Mouse (Mus musculus): ENCODE data around the gene Hmcn2.

Hmcn2 gene

DNA sequence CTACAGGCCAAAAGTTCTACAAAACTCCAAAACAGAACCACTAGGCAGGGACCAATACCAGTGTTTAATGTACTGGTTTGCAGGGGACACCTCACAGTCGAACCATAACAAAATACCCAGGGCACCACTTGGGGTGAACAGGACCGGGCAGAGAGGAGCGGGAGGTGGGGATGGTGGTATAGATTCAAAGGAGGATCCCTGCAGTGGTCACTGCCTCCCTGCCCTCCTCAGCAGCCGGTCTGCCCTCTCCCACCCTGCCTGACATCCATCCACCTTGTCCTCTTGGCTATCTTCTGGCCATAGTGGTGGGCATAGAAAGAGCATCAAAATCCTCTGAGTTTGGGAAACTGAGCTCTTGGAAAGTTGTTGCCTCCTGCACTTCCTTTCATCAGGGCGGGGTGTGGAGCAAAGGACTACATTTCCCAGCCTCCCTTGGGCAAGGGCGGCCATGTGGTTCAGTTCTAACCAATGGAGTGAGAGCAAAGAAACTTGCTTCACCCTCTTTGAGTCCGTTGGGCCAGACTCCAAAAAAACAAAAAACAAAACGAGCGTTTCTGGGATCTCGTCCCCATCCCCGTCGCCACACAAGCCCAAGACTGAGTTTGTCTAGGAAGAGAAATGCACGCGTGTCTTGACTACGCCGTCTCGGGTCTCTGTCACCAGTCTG is 16.5 kb upstream of the Hmcn2 start:
- TF ChIP-seq GATA4 (IDR thresholded peaks at IDR 0.05; ENCODE audit: insufficient replicate concordance, low read length), result no peak

- no peak for TF ChIP-seq GATA4 (IDR thresholded peaks at IDR 0.05; ENCODE audit: insufficient replicate concordance, low read length)
Observed at GRCm38 (mm10) chr2:31298814-31299213, 15.4 kb upstream of the Hmcn2 start.

DNA sequence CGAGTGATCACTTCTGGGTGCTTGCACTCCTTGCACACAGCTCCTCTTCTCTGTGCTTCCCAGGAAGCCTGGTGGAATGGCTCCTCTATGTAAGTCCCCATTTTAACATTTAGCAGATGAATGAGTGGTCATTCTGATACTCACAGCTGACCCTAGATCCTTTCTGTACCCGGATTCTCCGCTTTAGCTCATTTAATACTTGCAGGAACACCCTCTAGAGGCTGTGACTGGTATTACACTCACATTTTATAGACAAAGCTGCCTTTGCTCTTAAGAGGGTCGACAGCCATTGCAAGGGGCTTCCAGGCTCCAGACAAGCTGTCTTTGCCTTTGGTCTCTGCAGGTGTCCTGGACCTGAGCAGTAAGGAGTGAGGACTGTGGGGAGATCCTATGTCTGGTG is 14.9 kb upstream of the Hmcn2 start:
- no peak for TF ChIP-seq GATA4 (IDR thresholded peaks at IDR 0.05; ENCODE audit: insufficient replicate concordance, low read length)

GRCm38 (mm10) chr2:31299996-31300395 is 14.2 kb upstream of the Hmcn2 start:
- TF ChIP-seq GATA4 (IDR thresholded peaks at IDR 0.05; ENCODE audit: insufficient replicate concordance, low read length), result no peak

DNA sequence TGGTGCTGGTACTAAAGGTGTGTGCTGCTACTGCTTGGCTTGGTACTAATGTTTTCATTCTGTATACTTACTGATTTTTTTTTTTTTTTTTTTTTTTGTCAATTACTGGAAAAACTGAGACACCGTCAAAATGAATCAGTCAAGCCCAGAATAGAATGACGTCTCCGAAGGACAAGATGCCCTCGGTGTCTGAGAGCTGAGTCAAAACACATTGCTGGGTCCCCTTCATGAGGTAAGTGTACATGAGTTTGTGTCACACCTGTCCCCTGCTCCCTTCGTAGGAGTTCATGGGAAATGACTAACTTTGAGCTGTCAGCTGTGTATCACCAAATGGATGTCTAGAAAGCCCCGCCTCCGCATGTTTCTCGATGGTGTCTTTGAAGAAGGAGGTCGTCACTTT is 11.0 kb upstream of the Hmcn2 start:
- no peak for TF ChIP-seq GATA4 (IDR thresholded peaks at IDR 0.05; ENCODE audit: insufficient replicate concordance, low read length)

- no peak for TF ChIP-seq GATA4 (IDR thresholded peaks at IDR 0.05; ENCODE audit: insufficient replicate concordance, low read length)
Observed at GRCm38 (mm10) chr2:31304191-31304590, 10.0 kb upstream of the Hmcn2 start.

DNA sequence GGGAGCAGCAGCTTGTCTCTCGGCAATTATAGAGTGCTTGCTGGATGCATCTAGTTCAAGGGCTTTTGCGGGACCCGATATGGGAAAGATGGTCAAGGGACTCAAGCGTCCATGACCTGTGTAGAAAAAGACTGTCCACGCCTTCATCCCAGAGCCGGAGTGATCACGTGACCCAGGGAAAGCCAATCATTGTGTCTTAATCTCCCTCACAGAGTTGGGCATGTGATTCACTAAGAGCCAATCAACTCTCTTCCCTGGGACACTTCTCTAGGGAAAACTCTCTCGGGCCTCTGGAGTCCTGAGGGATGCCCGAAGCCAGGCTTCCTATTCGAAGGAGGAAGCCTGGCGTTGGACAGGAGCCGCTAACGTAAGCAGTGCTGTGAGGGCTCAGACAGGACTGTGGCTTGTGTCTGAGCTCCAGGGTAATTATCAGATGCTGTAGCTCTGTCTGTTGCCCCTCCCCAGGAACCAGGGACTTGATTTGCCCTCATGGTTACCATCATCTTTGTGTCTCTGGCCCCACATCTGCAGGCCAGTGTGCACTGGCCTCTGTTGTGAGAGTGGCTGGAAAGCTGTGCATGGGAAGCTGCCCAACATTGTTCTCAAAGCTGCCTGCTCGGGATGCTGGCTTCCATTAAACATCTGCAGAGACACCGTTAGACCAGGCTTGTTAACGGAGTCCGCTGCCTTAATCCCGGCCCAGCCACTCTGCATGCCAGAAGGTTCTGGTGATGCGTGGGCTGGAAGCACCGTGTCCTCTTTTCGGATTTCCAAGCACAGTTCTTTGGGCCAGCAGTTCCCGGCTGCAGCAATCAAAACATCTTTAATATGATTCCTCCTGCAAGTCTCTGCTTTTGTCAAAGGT is 9.2 kb upstream of the Hmcn2 start:
- TF ChIP-seq GATA4 (IDR thresholded peaks at IDR 0.05; ENCODE audit: insufficient replicate concordance, low read length), result no peak

DNA sequence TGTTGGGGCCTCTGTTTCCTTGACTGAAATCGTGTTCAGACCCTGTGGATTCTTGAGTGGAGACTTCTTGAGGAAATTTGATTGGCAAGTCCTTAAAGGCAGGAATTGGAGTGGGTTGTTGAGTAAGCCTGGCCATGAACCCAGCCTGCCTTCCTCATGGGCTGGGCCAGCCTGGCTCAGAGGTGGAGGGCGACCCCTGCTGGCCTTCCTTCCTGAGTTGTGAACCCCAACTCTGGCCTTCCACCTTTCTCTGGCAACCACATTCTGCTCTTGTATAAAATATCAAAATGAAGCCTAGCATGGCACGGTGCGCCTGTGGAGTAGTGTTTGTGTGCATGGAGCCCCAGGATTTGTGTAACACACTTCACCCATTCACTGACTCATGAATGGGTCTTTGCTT is 8.5 kb upstream of the Hmcn2 start:
- TF ChIP-seq GATA4 (IDR thresholded peaks at IDR 0.05; ENCODE audit: insufficient replicate concordance, low read length), result no peak

DNA sequence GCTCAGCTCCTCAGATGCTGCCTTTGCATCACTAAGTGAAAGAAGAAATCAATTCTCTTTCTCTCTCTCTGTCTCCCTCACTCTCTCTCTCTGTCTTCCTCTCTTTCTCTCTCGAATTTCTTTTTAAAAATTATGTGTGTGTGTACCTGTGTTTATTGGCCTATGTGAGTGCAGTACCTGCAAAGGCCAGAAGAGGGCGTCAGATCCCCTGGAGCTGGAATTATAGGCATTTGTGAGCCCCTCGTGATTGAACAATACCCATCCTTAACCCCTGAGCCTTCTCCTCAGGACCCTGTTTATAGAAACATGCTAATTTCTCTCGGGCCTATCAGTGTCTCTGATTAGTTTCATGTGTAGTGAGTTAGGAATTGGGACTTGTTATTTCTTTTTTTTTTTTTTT is 6.0 kb upstream of the Hmcn2 start:
- TF ChIP-seq GATA4 (IDR thresholded peaks at IDR 0.05; ENCODE audit: insufficient replicate concordance, low read length), result no peak

DNA sequence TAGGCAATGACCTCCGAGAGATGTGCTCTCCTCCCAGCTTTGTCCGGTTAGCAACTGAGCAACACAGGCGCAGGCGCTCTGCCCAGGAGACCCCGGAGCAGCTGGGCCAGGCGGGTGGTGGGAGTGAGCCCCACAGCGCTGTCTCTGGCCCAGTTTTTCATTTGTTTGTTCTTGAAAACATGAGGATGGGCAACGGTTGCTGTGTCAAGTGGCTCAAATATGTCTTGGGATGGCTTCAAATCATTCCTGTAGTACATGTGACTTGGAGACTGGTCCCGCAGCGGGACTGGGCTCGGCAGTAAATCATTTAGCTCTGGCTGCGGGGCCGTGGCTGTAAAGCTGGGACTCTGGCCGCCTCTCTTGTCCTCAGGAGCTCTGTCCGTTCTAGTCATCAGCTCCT is 4.7 kb upstream of the Hmcn2 start:
- no peak for TF ChIP-seq GATA4 (IDR thresholded peaks at IDR 0.05; ENCODE audit: insufficient replicate concordance, low read length)

DNA sequence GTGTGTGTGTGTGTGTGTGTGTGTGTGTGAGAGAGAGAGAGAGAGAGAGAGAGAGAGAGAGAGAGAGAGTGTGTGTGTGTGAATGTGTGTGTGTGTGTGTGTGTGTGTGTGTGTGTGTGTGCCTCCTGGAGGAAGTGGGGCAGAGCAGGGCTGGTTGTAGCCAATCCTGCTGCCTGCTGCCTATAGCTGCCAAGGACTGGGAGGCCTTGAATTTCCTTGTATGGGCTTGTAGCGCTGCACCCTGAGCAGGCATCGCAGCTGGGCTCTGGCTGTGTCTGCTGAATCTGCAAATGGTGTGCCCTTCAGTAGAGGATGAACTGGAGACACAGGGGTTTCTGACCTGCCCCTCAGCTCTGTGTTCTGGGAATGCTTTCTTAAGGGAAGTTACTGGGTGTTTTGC is 3.9 kb downstream of the Hmcn2 start:
- TF ChIP-seq GATA4 (IDR thresholded peaks at IDR 0.05; ENCODE audit: insufficient replicate concordance, low read length), result no peak

GRCm38 (mm10) chr2:31319200-31319599 is 5.0 kb downstream of the Hmcn2 start:
- TF ChIP-seq GATA4 (IDR thresholded peaks at IDR 0.05; ENCODE audit: insufficient replicate concordance, low read length), result no peak

DNA sequence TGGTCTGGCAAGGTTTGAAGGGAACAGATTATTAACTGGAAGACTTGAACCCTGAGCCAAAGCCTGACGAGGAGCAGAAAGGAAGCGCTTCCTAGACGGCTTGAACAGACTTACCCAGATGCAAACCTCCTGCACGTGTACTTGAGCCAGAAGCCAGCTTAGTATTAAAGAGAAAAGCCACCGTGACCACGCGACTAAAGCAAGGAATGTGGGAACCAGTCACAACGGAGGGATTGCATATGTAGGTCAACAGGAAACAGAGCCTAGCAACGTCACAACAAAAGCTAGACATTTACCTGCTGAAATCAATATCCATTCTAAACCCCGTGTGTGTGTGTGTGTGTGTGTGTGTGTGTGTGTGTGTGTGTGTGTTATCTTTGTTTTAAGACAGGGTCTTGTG is 13.0 kb downstream of the Hmcn2 start:
- TF ChIP-seq GATA4 (IDR thresholded peaks at IDR 0.05; ENCODE audit: insufficient replicate concordance, low read length), result no peak

DNA sequence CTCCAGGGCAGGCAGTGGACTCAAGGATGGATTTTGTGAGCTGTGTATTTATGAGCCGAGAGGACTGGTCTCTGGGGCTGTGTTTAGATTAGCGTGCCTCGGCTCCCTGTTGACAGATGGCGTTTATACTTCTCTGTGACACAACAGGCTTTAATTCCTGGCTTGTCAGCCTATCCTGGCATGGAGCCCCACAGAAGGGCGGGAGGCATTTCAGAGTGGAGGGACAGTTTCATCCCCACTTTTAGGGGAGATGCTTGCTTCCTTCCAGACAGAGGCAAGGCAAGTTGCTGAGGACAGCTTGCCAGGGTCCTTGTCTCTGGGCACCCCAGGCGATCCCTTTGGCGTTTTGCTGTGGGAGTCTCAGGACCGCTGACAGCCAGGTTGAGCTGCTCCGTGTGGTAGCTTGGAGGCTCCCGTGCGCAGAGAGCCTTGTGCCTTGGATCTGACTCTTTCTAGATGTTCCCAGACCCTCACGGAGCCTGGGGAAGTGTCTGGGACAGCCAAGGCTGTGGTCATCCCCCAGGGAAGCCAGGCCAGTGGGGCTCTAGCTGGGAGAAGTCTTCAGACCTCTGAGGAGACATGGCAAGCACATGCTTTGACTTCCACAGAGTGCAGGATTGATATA is 23.6 kb downstream of the Hmcn2 start:
- no peak for TF ChIP-seq GATA4 (IDR thresholded peaks at IDR 0.05; ENCODE audit: insufficient replicate concordance, low read length)

DNA sequence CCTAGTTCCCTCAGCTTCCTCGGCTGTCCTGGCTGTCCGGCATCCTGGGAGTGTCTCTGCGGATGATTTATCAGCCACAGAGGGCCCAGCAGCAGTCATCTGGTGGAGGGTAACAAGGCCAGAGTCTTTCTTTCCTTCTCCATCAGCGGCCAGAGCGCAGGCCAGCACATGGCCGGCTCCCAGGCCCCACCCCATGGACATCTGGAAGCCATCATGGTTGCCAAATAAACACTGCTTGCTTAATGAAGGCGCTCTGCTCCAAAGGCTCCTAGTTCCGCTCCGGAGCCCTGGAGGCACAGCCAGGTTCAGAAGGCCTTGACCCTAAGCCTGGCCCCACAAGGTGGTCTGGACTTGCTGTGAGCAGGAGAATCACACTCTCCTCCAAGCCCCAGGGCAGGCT is 25.6 kb downstream of the Hmcn2 start:
- no peak for TF ChIP-seq GATA4 (IDR thresholded peaks at IDR 0.05; ENCODE audit: insufficient replicate concordance, low read length)

All from liver, adult (tissue).